Mouse (Mus musculus) hindbrain, embryonic 14.5 days (tissue): ENCODE data around the gene Ttn. TPM values are rescaled to one million over a fixed set of nuclear protein-coding genes. Genes with fewer than 3 reads are reported as not detected.

Experiments used
- ATAC-seq: fragments of 200-750 bp; cut with Nextera tagmentation; 2 replicates; pipeline ENCODE4 v1.8.0; 2017; ENCODE audit warnings: moderate number of reproducible peaks, mild to moderate bottlenecking, moderate TSS enrichment, moderate library complexity; ENCODE audit not compliant: low FRiP score
- DNase-seq: peaks from one replicate; pipeline ENCODE4 v3.0.0-alpha.2; 2015; ENCODE audit warnings: low spot score
- H3K27ac ChIP-seq: fragments of 300-500 bp; sonication (generic); 2 replicates; pipeline ENCODE4 v1.5.1; 2014; ENCODE audit warnings: mild to moderate bottlenecking, moderate library complexity
- H3K27me3 ChIP-seq: fragments of 300-500 bp; sonication (generic); 2 replicates; pipeline ENCODE4 v1.6.1; 2014; ENCODE audit warnings: mild to moderate bottlenecking, low read length, mixed read lengths; ENCODE audit not compliant: control insufficient read depth, insufficient read depth
- H3K36me3 ChIP-seq: fragments of 300-500 bp; sonication (generic); replicated peaks from 2 replicates; pipeline ENCODE4 v1.6.1; 2014; ENCODE audit not compliant: control insufficient read depth, insufficient read depth
- H3K4me1 ChIP-seq: fragments of 300-500 bp; sonication (generic); replicated peaks from 2 replicates; pipeline ENCODE4 v1.6.1; 2014; ENCODE audit warnings: antibody characterized with exemption, low read length, mixed read lengths; ENCODE audit not compliant: control insufficient read depth, insufficient read depth
- H3K4me2 ChIP-seq: fragments of 300-500 bp; sonication (generic); replicated peaks from 2 replicates; pipeline ENCODE4 v1.6.1; 2014; ENCODE audit warnings: mild to moderate bottlenecking, moderate library complexity
- H3K4me3 ChIP-seq: fragments of 300-500 bp; sonication (generic); replicated peaks from 2 replicates; pipeline ENCODE4 v1.5.1; 2014; ENCODE audit warnings: mild to moderate bottlenecking, low read length
- H3K9ac ChIP-seq: fragments of 300-500 bp; sonication (generic); 2 replicates; pipeline ENCODE4 v1.6.1; 2014
- H3K9me3 ChIP-seq: fragments of 300-500 bp; sonication (generic); 2 replicates; pipeline ENCODE4 v1.6.1; 2016; ENCODE audit warnings: low read length; ENCODE audit not compliant: control insufficient read depth
- WGBS: fragments of 180-500 bp; shearing (Covaris S2); extraction: QIAGEN DNeasy Blood & Tissue Kit; methylation state at CpG from one replicate; pipeline ENCODE4 v1.1.7; 2014; 5-methylcytosine and 5-hydroxymethylcytosine counted together
- polyA plus RNA-seq: library from polyadenylated mRNA; unstranded; fragments of >200 nt; fragmentation: Nextera tagmentation; extraction: Ambion mirVana; gene quantifications from 2 replicates; pipeline ENCODE4 v1.2.1, GENCODE M21; 2014

Ttn gene
- polyA plus RNA-seq, 1 experiment from 2014 or later, result 0.37 TPM

DNA sequence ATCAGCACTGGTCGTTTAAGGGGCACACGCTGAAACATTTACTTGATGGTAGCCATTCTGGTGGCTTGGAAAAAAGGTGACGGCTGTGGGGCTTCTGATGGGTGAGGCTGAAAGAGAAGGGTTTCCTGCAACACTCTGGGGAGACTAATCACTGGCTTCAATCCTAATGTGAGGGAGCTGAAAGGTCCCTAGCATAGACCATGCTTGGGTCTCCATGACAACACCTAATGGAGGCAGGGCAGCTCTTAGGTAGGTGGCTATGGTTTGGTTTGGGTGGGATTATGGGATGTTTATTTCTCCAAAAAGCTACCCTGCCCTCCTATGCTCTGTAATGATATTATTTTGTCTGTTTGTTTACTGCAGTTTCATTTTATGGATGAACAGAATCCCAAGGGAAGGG, 326.9 kb downstream of the Ttn start:
- 83% methylated on average over 3 of the region's 3 CpGs for WGBS
- no peaks in the 10 kb centered on the region for H3K4me1 ChIP-seq
- no peaks in the 10 kb centered on the region for H3K36me3 ChIP-seq
- no peaks in the 10 kb centered on the region for H3K27me3 ChIP-seq
- H3K4me2 ChIP-seq, result no peak overlapping the region
- no peak overlapping the region for H3K4me3 ChIP-seq
- H3K9ac ChIP-seq, result no peak overlapping the region
- H3K9me3 ChIP-seq, result no peaks in the 10 kb centered on the region
- DNase-seq, result no peak
- H3K27ac ChIP-seq, result no peak overlapping the region
- no peak for ATAC-seq

DNA sequence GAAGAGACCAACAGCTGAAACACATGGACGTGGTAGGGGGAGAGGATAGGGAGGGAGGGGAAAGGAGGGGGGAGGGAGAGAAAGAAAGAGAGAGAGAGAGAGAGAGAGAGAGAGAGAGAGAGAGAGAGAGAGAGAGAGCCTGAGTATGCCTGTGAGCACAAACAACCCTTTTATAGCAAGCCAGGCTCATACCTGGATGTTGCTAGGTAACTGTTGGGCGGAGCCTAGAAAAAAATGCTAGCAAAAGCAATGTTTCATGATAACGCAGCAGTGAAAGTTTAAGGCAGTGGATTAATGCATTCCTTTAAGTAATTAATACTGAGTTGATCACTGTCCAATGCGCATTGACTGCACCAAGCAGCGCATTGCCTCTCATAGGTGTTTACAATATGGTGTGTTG, 327.7 kb downstream of the Ttn start:
- Histone ChIP-seq H3K27ac (no peak overlapping the region), H3K4me2 (no peak overlapping the region), H3K27me3 (no peaks in the 10 kb centered on the region), H3K4me1 (no peaks in the 10 kb centered on the region), H3K9me3 (no peaks in the 10 kb centered on the region), H3K36me3 (no peaks in the 10 kb centered on the region), H3K9ac (no peak overlapping the region), H3K4me3 (no peak overlapping the region)
- DNase-seq (no peak), ATAC-seq (no peak)
- WGBS, result 72% methylated on average over 5 of the region's 5 CpGs

Other genes with a start within 250 kb of the Ttn start
- 8.6 and 10.7 TPM in 2 replicates for gene Ccdc141, start 188.1 kb upstream of the Ttn start, polyA plus RNA-seq